Mouse (Mus musculus): ENCODE measurements at regions not wholly inside any gene's neighbourhood (a gene's known extent, or its start where the extent isn't known, plus 50 kb on each side); places are given as distances from the start of the nearest gene placed in this dataset.

DNA sequence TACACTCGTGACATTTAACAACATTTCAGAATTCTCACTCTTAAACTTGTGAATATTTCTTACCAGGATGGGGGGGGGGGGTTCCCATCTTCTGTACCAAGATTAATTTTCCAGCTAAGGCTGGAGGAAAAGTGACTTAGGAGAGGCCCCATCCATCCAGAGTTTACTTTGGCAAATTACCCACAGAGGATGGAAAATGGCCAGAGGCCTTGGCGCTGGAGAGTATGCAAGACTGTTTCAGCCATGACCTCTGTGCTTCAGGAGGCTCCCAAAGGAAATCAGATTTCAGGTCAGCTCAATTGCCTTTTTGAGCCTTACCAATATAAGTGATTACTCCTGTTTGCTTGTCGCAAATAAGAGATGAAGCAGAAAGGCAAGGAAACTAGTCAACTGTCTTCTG is 143.4 kb upstream of the F930015N05Rik start:
- DNase-seq = no peak

DNA sequence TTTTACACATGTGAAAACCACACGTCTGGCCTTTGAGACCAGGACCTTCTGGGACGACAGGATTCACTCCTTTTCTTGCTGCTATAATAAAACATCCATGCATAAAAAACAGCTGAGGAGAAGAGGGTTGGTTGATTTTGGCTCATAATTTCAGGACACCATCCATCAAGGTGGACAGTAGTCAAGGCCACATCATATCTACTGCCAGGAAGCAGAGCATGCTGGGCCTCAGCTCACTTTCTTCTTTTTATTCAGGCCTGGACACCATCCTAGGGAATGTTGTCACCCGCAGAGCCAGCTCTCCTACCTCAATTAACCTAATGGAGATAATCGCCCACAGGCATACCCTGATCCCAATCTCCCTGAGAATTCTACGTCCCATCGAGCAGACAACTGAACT is 149.6 kb upstream of the F930015N05Rik start:
- DNase-seq = no peak

DNA sequence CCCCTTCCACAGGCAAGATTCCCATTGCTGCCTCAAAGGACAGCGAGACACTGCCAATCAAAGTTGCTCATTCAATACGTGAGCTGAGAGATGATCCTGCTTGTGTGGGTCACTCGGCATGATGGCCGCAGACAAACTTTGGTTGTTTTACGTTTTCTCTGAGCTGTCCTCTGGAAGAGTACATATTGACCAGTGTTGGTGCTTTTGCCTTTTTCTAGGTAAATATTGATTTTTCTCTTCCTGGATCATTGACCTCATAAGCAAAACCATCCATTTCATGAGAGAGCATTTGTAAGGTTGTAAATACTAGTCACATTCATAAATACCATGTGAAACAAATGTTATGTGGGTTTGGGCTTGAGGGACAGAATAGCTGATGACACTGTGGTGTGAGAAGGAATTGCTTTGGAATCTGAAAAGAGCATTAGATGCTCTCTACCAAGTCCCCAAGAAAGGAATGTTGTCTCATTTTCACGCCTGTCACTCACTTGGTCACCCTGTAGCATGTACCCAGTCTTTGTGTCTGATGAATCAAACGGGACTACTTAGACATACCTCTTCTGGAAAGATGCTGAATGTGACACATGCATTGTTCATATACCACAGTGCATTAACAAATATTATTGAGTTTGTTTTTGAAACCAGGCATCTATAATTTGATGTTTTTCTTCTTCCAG is 150.7 kb upstream of the F930015N05Rik start:
- no peak for DNase-seq

DNA sequence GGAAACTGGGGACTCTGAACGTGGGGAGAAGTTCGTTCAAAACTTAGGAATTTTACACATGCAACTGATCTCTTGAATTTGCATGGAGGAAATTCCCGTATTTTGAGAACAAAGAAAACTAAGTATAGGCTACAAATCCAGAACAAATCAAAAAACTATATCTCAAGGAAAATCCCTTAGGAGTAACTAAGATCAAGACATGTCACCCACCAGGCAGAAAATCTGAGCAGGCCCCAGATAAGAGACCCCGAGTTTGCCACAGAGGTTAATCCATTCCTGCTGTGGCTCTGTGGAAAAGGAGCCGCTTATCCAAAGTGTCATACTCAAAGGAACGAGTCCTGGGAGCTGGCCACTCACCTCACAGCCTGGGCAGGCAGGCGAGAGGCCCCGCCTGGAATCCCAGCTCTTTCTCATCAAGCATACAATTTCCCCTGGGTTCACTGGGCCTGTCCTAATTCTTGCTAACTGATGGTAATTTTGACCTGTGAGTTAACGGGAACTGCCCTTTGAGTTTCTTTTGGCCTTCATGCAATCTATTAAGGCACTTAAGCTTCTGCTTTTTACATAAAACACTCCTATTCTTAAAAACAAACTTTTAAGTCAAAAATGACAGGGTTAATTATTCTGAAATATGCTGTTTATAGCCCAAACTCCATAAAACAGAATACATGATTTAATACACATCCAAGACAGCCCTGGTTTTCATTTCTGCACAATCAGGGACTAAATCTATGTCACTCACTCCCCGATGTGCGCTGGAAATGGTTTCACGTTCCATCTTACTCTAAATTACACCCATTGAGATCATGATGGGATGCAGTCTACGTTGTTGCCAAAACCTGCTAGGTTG is 151.5 kb upstream of the F930015N05Rik start:
- peak; percentile 30 for DNase-seq

DNA sequence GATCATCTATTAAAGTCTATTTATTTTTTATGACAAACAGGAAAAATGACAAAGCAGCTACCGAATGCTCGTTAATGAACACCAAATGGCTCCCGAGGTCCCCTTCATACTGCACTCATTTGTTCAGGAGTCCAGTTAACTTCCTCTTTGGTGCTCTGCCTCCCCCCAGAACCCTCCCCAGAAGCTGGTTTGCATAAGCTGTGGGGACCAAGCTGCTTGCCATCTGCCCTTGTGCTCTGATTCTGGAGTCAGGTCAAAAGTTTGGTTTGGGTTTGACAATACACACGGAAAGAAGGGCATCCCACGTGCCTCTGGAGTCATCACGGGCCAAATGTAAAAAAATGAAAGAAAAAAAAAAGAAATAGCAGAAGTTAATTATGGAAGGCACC is 152.1 kb upstream of the F930015N05Rik start:
- peak; percentile 12 for DNase-seq

DNA sequence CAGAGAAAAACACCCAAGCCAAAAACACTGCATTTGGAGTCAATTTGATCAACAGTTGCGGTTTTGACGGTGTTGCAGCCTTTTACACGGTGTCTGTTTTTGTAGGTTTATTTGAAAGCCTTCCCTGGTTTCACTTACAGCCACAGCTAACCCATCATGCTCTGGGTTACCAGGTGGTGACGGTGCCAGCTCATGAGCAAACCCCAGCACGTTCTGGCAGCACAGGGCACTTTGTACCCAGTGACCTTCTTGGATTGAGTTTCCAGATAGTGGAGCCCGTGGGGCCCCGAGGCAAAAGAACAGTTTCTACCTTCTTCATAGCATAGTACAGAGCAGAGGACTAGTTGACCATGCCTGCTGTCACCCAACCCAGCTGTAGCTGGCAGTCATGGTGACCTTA is 152.6 kb upstream of the F930015N05Rik start:
- DNase-seq = no peak

DNA sequence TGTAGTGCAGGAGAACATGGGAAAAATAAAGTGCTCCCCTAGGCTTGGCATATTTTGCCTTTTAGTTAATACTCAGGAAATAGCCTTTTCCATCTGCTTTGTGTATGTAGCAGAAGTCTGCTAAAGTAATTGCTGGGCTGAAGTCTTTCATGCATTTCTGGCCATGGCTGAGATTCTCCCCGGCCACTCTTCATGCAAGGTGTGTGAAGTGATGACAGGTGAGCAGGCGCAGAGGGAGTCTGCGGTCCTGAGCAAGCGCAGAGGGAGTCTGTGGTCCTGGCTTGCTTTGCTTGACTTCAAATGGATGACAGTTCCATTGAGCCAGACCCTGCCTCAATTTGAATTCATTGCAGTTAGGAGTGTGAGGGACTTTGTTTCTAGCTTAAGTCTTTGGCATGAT is 153.6 kb upstream of the F930015N05Rik start:
- no peak for DNase-seq

DNA sequence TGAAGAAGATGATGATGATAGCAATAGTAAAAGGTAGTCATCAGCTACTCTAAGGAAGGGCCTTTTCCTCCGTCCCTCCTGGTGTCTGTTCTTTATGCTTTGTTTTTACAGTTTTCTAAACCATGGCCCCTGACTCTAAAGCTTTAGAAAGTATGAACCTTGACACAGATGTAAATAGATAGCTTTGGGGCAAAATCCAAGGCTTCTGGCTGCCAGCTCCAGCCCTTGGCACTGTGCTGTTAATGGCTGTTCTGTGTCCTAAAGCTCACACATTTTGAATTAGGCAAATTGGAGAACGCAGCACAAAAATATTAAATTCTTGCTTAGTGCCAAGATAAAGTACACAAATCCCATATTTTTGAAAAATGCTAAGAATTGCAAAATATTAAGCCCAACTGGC is 155.8 kb upstream of the F930015N05Rik start:
- DNase-seq = no peak

DNA sequence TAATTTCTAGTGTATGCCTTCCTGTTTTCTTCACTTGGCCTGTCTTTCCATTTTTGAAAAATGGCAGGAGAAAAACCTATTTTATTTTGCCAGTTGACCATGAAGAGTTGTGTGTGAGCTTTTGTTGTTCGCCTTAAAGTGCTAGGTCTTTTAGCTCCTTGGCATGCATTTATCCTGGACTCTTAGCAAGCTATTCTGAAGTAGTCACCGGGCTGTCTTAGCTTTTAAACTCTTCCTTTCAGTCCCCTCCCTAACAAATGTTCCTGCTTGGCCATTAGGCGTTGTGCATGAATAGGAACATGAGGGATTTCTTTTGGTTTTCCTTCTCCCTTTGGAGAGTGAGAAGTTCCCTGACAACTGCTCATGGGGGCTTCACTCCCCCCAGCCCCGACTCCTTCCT is 160.9 kb upstream of the F930015N05Rik start:
- DNase-seq = no peak

DNA sequence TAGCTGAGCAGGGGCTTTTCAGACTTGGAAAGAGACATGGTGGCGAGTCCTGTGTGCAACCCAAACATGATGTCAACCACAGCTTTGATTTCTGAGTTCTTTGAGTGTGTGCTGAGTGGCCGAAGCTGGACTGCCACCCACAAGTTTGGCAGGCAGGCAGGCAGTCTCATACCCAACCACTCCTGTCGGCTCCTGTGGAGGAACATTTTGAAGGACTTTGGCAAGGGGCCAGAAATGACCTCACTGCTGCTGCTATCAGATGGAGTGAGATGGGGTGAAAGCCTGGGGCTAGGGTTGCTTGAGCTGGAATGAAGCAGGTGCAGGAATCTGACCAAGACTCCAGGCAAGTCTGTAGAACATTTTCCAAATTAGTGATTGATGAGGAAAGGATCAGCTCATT is 162.7 kb upstream of the F930015N05Rik start:
- DNase-seq = peak; percentile 87

DNA sequence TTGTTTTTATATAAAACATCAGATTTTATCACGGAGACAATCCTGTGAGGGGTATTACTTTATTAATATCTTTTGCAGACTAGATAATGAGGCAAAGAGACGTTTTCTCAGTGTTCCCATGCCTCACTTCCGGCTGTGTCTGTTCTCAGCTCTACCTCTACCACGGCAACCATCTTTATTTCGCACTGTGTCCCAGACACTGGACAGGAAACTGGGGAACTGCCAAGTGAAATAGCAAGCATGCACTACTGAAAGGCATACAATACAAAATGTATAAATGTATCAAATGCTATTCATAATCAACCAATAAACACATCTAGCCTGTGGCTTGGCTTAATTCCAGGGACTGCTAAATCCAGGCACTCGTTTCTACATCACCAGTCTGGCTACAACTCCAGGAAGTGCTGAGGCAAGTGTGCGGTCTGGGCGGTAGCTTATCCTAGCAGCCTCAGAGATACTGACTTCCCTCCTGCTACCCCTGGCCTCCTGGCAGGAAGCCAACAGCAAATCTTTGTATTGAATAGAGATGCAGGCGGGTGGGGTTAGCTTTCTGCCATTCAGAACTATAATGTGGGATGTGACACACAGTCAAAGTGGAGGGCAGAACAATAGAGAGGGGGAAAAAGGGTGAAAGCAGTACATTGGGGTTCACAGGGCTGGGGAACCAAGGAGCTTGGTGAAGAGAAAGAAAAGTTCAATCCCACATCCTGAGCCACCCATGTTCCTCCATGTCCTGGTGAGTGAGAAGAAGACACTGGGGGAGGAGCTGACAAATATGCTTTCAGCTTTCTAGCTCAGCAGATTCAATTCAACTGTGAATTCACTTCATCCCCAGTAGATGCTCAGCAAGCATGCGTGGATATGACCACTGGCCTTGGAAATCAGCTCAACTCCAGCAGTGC is 164.0 kb upstream of the F930015N05Rik start:
- DNase-seq = peak; percentile 72

DNA sequence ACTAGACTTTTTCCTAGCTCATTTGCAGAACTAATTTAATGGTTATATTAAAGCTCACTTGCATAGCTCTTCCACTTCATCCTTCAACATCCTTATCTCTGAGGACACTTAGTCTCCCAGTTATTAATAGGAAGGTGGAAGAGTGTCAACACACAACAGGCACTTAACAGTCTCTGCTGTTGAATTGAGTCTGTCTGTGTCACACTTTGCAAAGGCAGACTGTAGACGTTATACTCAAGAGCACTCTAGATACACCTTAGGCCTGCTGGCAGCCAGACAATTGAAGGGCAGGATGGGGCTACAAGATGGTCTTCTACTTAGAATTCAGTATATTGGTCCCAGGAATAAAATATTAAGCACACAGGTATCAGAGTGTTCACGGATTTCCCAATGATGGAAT is 172.6 kb upstream of the F930015N05Rik start:
- no peak for DNase-seq

DNA sequence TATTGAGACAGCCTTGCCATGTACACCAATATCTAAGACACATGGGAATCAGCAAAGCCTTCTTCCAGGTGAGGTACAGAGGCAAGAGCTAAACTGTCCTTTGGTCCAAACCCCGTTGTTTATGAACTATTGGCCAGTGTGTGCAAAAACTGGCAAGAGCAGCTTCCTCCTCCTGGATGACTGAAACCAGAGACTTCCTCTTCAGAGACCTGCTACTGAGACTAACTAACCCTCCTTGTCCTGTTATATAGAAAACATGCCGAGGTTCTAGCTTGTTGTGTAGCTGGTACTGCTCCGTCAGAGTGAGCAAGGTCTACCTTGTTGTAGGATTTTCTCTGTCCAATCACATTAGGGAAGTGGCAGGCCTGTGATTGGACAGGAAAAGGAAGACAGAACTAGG is 174.3 kb upstream of the F930015N05Rik start:
- DNase-seq = no peak

DNA sequence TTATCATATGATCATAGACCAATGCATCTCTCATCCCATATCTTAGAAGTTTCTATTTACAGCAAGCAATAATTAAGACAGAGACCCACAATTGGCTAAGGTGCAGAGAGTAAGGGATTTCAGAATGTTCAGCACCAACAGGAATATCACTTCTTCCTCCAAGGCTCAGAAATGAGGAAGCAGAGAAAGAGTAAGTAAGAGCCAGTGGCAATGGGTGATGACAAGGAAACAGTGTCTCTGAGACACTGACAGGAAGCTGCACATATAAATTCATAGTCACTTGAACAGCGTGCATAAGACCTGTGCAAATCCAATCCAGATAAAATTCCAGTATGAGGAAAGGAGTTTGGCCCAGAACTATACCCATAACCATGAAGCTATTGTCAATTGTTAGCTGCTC is 178.7 kb upstream of the F930015N05Rik start:
- no peak for DNase-seq

DNA sequence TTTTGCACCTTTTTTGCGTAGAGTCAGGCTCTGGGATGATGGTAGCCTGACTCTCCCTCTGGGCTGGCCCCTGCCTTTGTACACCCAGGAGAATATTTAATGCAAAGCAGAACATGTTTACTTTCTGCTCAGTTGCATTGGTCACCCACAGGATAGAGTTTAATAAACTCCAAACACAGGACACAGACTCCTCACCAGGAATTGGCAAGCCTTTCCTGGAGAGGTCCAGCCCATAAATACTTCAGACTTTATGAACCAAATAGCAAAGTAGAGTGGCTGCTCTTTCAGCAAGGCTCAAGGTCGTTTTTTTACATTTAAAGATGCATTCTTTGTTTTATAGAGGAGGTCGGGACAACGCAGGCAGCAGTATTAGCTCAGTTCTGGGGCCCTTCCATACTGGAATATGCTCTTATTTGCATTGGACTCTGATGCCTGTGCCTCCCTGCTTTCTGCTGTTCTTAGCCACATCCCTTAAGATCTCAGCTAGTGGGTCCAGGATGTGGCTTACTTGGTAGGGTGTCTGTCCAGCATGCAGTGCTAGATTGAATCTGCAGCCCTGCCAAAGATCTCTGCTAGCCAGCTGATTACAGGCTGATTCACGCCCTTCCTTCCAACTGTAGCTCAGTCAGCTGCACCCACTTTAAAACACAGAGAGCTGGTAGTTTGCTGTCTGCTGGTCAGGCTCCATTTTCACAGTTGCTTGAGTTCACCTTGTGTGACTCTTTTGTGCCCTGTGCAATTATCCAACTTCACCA is 182.4 kb upstream of the F930015N05Rik start:
- no peak for DNase-seq

DNA sequence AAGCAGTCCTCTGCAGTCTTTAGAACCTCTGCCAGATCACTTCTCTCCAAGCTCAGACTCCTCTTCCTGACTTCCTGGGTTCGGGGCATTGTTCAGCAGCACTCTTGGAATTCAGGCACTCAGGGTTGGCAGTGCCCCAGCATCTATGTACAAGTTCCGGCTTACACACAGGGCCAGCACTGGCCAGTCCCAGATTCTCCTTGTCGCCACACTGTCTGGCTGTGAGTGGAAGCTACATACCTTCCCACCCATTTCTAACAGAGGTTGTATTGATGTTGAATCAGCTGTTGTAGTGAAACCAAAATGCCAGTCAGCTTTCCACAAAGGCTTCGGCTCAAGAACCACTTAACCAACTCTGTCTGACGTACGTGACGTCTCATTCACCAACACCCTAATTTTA is 190.7 kb upstream of the F930015N05Rik start:
- no peak for DNase-seq

DNA sequence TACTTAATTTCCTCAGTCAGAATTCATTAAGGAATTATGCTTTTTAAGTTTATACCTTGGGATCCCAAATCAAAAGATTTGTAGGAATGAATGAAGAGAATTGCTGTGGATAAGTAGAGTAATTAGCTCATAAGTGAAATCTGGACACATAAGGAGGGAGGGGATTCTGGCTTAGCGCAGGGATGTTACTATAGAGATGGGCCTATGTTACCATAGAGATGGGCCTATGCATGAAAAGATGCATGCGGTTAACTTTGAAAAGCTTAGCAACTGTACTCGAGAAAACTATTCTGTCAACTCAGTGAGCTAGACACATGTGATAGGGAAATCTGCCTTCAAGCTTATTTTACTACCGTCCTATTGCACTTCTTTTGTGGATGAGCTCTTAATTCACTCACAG is 204.5 kb upstream of the F930015N05Rik start:
- no peak for DNase-seq

DNA sequence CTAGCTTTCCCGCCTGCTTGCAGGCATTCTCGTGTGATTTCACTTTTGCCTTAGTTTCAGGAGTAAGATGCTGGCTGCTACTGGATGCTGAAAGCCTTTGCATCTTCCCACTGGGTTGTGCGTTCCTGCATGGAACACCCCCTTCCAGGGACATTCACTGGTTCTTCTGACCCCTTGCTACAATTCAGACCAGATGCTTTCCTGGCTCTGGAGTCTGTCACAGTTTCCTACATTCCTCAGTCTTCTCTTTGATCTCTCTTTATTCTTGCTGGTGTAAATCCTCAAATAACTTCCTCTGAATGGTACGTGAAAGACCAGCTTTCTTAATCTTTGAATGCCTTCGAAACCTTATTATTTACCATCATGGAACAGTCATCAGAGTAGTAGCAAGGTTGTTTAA is 206.7 kb upstream of the F930015N05Rik start:
- no peak for DNase-seq

DNA sequence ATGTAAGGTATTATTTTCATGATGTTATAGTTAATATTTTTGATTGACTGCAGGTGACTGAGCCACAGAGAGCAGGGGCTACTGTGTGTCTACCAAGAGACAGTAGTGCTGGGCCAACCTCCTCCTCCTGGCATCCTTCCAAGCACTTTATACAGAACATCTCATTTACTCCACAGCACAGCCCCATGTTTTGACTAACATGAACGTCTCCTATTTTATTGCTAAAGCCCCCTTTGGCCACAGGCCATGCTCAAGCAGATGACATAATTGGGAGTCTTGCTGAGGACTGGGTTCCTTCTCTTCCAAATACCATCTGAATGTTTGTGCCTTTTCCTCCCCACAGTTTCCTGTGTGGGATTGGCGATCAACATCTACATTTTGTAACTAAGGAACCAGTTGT is 211.5 kb upstream of the F930015N05Rik start:
- DNase-seq = no peak

DNA sequence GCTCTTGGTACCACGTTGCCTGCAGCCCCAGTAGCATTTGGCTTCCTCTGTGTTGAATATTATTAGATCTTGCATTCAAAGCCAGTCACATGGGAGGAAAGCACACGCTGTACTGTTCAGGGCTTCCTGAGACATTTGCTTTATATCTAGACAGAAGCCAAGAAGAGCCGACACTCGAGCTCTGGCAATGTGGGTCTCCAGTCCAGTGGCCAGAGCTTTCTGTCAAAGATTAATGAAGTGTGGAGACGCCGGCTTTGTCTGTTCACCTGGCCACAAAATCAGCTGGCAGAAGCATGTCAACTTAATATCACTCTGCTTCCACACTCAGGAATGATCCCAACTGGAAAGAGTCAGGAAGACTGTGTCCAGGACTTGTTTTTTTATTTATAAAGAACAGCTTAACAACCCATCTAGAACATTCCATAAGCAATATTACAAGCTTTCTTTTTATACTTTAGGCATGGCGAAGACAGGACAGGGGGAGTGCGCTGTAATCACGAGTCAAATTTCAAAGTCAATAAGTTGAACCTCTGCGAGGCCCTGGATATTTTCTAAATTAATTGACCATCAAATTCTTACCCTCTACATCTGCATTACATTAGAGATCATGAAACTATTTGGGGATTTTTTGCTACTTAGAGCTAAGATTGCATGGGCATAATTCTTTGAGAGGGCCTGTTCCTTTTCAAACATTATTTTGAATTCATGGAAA is 214.3 kb upstream of the F930015N05Rik start:
- DNase-seq = no peak

DNA sequence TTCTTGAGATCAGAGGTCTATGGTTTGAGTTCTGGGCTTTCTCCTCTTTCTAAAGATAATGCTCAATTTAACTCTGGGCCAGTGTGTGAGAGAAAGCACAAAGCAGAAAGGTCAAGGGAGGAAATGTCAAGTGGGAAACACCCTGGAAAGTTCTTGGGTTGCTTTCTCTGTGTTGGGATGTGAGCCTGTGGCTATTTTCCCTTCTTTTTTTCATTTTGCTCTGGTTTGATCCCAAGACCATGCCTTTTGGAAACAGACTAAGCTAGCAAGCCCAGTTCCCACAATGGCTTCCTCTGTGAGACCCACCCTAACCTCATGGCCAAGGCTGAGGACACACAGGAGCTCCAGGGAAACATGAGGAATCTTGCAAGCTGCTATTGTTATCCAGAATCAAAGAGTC is 216.4 kb upstream of the F930015N05Rik start:
- DNase-seq = no peak

DNA sequence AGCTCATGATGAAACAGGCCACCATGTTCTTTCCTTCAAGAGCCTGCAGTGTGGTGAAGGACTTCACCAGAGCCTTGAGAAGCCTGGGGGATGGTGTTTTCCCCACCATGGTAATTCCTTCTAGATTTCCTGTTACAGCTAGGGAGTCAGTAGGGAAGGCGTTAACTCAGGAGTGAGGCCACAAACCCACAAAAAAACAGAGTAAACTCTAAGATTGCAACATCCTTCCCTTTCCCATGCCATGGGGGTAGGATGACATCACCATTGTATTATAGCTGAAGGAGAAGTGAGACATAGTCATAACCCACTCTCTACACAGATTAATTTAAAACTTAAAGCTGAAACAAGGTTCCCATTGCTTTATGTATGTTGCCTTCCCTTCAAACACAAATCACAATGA is 218.7 kb upstream of the F930015N05Rik start:
- DNase-seq = no peak

Data from retina, postnatal 1 day (tissue).